Mouse (Mus musculus) erythroblast, embryonic 14.5 days (primary cell): ENCODE data around the gene Kpna7. TPM values are rescaled to one million over a fixed set of nuclear protein-coding genes. Genes with fewer than 3 reads are reported as not detected.

Experiments
- H3K27me3 ChIP-seq: 2 replicates; pipeline ENCODE4 v1.6.1; 2012; ENCODE audit warnings: inconsistent platforms; ENCODE audit not compliant: control insufficient read depth
- H3K36me3 ChIP-seq: 2 replicates; pipeline ENCODE4 v1.6.1; 2012; ENCODE audit warnings: mild to moderate bottlenecking, inconsistent platforms; ENCODE audit not compliant: control insufficient read depth
- H3K4me1 ChIP-seq: 2 replicates; pipeline ENCODE4 v1.6.1; 2012; ENCODE audit warnings: inconsistent platforms; ENCODE audit not compliant: control insufficient read depth
- H3K4me3 ChIP-seq: replicated peaks from 2 replicates; pipeline ENCODE3; 2012; ENCODE audit warnings: moderate library complexity, mild to moderate bottlenecking, inconsistent platforms
- H3K9me3 ChIP-seq: 2 replicates; pipeline ENCODE4 v1.6.1; 2012; ENCODE audit warnings: low read length, inconsistent platforms, mixed read lengths; ENCODE audit not compliant: control insufficient read depth
- GATA1 ChIP-seq: IDR thresholded peaks from 2 replicates; pipeline ENCODE4 v1.6.1; 2012; ENCODE audit warnings: low read length, inconsistent platforms, mixed read lengths
- TAL1 ChIP-seq: IDR thresholded peaks from 3 replicates; pipeline ENCODE4 v1.6.1; 2012; ENCODE audit warnings: low read length, inconsistent platforms, mixed read lengths
- polyA plus RNA-seq: library from polyadenylated mRNA; stranded (reverse); fragments of >175 nt; gene quantifications from 2 replicates; pipeline ENCODE4 v1.2.3, GENCODE M21; 2012

Gene Kpna7
- polyA plus RNA-seq, 1 experiment: not detected

DNA sequence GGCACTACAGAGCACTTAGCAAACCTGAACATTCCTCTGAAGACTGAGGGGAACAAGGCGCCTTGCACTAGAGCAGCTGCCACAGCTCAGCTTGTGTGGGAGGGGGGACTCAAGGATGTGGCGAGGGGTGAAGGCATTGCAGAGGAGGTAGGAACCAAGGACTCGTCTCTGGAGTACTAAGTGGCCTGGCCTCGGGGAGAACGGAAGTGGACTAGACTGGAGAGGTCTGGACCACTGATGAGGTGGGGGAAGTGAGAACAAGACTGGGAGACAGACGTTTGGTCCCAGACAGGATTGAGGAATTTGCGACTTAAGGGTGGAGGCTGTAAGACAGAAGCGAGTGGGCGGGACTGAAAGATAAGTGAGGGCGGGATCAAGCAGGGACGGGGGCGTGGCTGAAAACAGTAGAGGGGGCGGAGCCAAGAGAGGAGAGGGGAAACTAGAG is 120.0 kb downstream of the Kpna7 start:
- Histone ChIP-seq H3K36me3 (no peaks in the 10 kb centered on the region), H3K4me1 (peaks cover 24% of the 10 kb centered on the region), H3K4me3 (no peak overlapping the region), H3K9me3 (no peaks in the 10 kb centered on the region), H3K27me3 (peaks cover 39% of the 10 kb centered on the region)
- TF ChIP-seq TAL1 (no peak), GATA1 (no peak)

DNA sequence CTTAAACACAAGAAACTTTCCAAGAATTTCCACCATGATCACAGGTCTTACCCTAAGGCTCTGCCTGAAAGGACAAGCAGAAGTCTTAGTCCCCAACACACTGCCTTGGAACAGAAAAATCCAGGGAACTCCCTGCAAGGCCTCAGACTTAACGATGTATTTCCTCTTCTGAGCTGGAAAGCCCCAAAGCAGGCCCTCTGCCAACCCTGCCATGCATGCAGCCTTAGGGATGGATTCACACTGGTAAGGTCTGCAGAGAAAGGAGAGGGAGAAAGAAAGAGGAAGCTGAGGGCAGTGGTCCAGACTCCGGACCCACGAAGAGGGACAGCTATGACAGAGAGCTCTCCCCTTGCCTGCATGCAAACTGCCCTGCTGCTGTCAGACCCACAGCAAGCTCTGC is 120.4 kb downstream of the Kpna7 start:
- no peak for TF ChIP-seq TAL1
- Histone ChIP-seq H3K9me3 (no peaks in the 10 kb centered on the region), H3K36me3 (no peaks in the 10 kb centered on the region), H3K4me3 (no peak overlapping the region), H3K4me1 (peaks cover 24% of the 10 kb centered on the region), H3K27me3 (peaks cover 39% of the 10 kb centered on the region)

GRCm38 (mm10) chr5:144958271-144958670 is 125.6 kb downstream of the Kpna7 start:
- H3K36me3 ChIP-seq: no peaks in the 10 kb centered on the region
- no peaks in the 10 kb centered on the region for H3K4me1 ChIP-seq
- no peak for TF ChIP-seq TAL1
- TF ChIP-seq GATA1: no peak
- no peaks in the 10 kb centered on the region for H3K9me3 ChIP-seq
- H3K27me3 ChIP-seq: no peaks in the 10 kb centered on the region
- no peak overlapping the region for H3K4me3 ChIP-seq

- no peaks in the 10 kb centered on the region for H3K36me3 ChIP-seq
- no peaks in the 10 kb centered on the region for H3K9me3 ChIP-seq
- H3K27me3 ChIP-seq: no peaks in the 10 kb centered on the region
- TF ChIP-seq GATA1 (no peak), TAL1 (no peak)
- H3K4me1 ChIP-seq: no peaks in the 10 kb centered on the region
- H3K4me3 ChIP-seq: no peak overlapping the region
These were observed 129.4 kb downstream of the Kpna7 start for GRCm38 (mm10) chr5:144954432-144954831.

- H3K36me3 ChIP-seq: no peaks in the 10 kb centered on the region
- no peaks in the 10 kb centered on the region for H3K4me1 ChIP-seq
- H3K9me3 ChIP-seq: no peaks in the 10 kb centered on the region
- no peaks in the 10 kb centered on the region for H3K27me3 ChIP-seq
- no peak overlapping the region for H3K4me3 ChIP-seq
- no peak for TF ChIP-seq GATA1
- no peak for TF ChIP-seq TAL1
These were observed 131.2 kb downstream of the Kpna7 start for GRCm38 (mm10) chr5:144952592-144952991.

- Histone ChIP-seq H3K36me3 (no peaks in the 10 kb centered on the region), H3K4me1 (no peaks in the 10 kb centered on the region), H3K9me3 (no peaks in the 10 kb centered on the region), H3K27me3 (no peaks in the 10 kb centered on the region), H3K4me3 (no peak overlapping the region)
- TF ChIP-seq TAL1: no peak
- no peak for TF ChIP-seq GATA1
These were observed 133.3 kb downstream of the Kpna7 start for GRCm38 (mm10) chr5:144950428-144951051.

- TF ChIP-seq TAL1: no peak
- no peak for TF ChIP-seq GATA1
- Histone ChIP-seq H3K9me3 (no peaks in the 10 kb centered on the region), H3K4me1 (no peaks in the 10 kb centered on the region), H3K27me3 (no peaks in the 10 kb centered on the region), H3K4me3 (no peak overlapping the region), H3K36me3 (no peaks in the 10 kb centered on the region)
These were observed 134.0 kb downstream of the Kpna7 start for GRCm38 (mm10) chr5:144949856-144950255.

GRCm38 (mm10) chr5:144948422-144948821 is 135.4 kb downstream of the Kpna7 start:
- Histone ChIP-seq H3K4me3 (no peak overlapping the region), H3K9me3 (no peaks in the 10 kb centered on the region), H3K36me3 (no peaks in the 10 kb centered on the region), H3K27me3 (no peaks in the 10 kb centered on the region), H3K4me1 (no peaks in the 10 kb centered on the region)
- TF ChIP-seq GATA1 (no peak), TAL1 (no peak)

- H3K4me3 ChIP-seq: no peak overlapping the region
- no peaks in the 10 kb centered on the region for H3K9me3 ChIP-seq
- no peak for TF ChIP-seq GATA1
- no peak for TF ChIP-seq TAL1
- H3K4me1 ChIP-seq: no peaks in the 10 kb centered on the region
- no peaks in the 10 kb centered on the region for H3K27me3 ChIP-seq
- no peaks in the 10 kb centered on the region for H3K36me3 ChIP-seq
These were observed 135.8 kb downstream of the Kpna7 start for GRCm38 (mm10) chr5:144948002-144948401.

DNA sequence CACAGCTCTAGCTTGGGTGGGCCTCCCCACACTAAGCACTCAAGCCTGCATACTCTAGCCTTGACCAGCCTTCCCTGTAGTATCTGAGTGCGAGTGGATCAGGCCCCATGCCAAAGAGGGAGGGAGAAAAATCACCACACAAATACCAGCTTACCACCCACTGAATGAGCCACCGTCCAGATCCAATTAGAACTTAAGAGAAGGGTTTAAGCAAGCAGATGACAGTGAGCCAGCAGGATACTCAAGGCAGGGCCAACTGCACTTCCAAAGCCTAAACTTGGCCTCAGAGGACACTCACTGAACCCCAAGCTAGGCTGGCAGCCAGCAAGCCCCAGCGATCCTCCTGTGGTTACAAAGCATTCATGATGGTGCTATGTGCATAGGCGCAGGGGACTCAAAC is 137.8 kb downstream of the Kpna7 start:
- no peak for TF ChIP-seq TAL1
- TF ChIP-seq GATA1: no peak
- Histone ChIP-seq H3K27me3 (no peaks in the 10 kb centered on the region), H3K4me3 (no peak overlapping the region), H3K36me3 (no peaks in the 10 kb centered on the region), H3K4me1 (no peaks in the 10 kb centered on the region), H3K9me3 (no peaks in the 10 kb centered on the region)
